Comparison of ENCODE assay signal across 8 mouse cellular contexts in the genomic region with DNA sequence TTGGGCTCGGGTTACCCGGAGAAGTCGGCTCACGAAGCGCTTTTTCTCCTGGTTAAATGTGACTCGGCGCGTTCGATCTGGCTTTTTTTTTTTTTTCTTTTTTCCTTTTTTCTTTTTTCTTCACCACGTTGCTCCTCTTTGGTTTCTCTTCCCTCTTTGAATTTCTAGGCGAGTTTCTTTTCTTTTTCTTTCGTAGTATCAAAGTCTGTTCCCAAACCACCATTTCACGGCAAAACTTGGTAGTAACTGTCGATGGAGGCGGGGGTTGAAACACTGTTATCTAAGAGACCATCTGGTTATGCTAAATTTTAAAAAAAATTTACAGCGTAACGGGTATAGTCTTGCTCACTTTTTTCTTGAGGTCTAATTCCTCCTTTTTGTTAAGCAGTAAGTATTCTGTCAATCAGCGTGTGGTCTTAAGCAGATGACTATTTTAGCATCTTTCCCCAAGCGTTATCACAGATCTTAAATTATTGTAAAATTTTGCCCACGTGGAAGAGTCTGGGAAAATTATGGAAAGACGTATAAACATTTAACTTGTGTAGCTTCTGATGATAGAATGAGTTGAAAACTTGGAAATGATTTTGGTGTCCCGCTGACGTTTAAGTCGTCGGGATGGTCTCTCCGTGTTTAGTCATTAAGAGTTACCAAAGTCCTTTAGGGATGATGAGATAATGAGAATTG. TPM values are rescaled to one million over a fixed set of nuclear protein-coding genes. Genes with fewer than 3 reads are reported as not detected.
A peak's percentile ranks its signal among the peaks of the same experiment; 100 is the strongest.
DNase-seq lines count a peak whose midpoint lies in the region; ATAC-seq and TF ChIP-seq lines count a peak whose summit lies in the region.

No protein-coding gene starts in this region.

- no peak for DNase-seq in cerebellum, adult 2 months
- no peak for DNase-seq in cerebellum, adult 11 months
- peak; percentile 9 for DNase-seq in 3134 (ENCODE audit: extremely low read depth, insufficient read length, low spot score)
- DNase-seq in embryonic facial prominence, embryonic 14.5 days (ENCODE audit: low spot score): no peak
- DNase-seq in splenic B cell, adult 2 months (ENCODE audit: low read depth, low spot score): peak; percentile 61
- no peak for DNase-seq in urinary bladder, postnatal 10 days (ENCODE audit: low spot score)

- 1% methylated on average over 26 of the region's 26 CpGs for WGBS in cerebellum, adult 2 months
- under 1% methylated on average over 24 of the region's 26 CpGs for WGBS in embryonic facial prominence, embryonic 14.5 days
- WGBS in limb, embryonic 12.5 days: 3% methylated on average over 26 of the region's 26 CpGs

- peak overlapping the region; percentile 59 for H3K4me3 ChIP-seq in cerebellum, adult 2 months (replicated peaks; ENCODE audit: insufficient read depth, low read depth, low read length)
- H3K4me3 ChIP-seq in embryonic facial prominence, embryonic 14.5 days (ENCODE audit: low read depth, low read length): peak overlapping the region; percentile 94
- peak overlapping the region; percentile 95 for H3K4me3 ChIP-seq in limb, embryonic 12.5 days (replicated peaks)

- no peak for TF ChIP-seq CTCF in cerebellum, adult 2 months (IDR thresholded peaks at IDR 0.05; ENCODE audit: borderline replicate concordance, insufficient read depth, low read depth, low read length)

- H3K27ac ChIP-seq in cerebellum, adult 2 months (ENCODE audit: insufficient read depth, low read length): peak overlapping the region; percentile 88; the same call in 1 of the 2 replicates
- H3K27ac ChIP-seq in embryonic facial prominence, embryonic 14.5 days (replicated peaks; ENCODE audit: low read depth, low read length): peak overlapping the region; percentile 97
- peak overlapping the region; percentile 96 for H3K27ac ChIP-seq in limb, embryonic 12.5 days

- no peaks in the 10 kb centered on the region for H3K27me3 ChIP-seq in cerebellum, adult 2 months (ENCODE audit: control insufficient read depth, insufficient read depth, low read length)
- no peaks in the 10 kb centered on the region for H3K27me3 ChIP-seq in embryonic facial prominence, embryonic 14.5 days (replicated peaks; ENCODE audit: control insufficient read depth, insufficient read depth, low read length)
- no peaks in the 10 kb centered on the region for H3K27me3 ChIP-seq in limb, embryonic 12.5 days
- H3K27me3 ChIP-seq in splenic B cell, adult 2 months (ENCODE audit: control insufficient read depth, insufficient read depth, low read length, poor library complexity, severe bottlenecking): no peaks in the 10 kb centered on the region

- ATAC-seq in embryonic facial prominence, embryonic 14.5 days (ENCODE audit: low read depth): no peak
- no peak for ATAC-seq in limb, embryonic 12.5 days (ENCODE audit: insufficient number of reproducible peaks, insufficient read depth, low FRiP score, low TSS enrichment, low read depth)
- ATAC-seq in cerebellum, adult (ENCODE audit: insufficient number of reproducible peaks, low FRiP score, low TSS enrichment): no peak

- no peaks in the 10 kb centered on the region for H3K9me3 ChIP-seq in embryonic facial prominence, embryonic 14.5 days (ENCODE audit: control insufficient read depth, low read length)
- no peaks in the 10 kb centered on the region for H3K9me3 ChIP-seq in limb, embryonic 12.5 days

- H3K36me3 ChIP-seq in embryonic facial prominence, embryonic 14.5 days (ENCODE audit: control insufficient read depth, insufficient read depth, low read length): no peaks in the 10 kb centered on the region
- no peaks in the 10 kb centered on the region for H3K36me3 ChIP-seq in limb, embryonic 12.5 days
- H3K36me3 ChIP-seq in splenic B cell, adult 2 months (ENCODE audit: control insufficient read depth, insufficient read depth, low read length, poor library complexity, severe bottlenecking): no peaks in the 10 kb centered on the region

- H3K4me1 ChIP-seq in cerebellum, adult 2 months (ENCODE audit: control insufficient read depth, insufficient read depth, low read length): no peaks in the 10 kb centered on the region; the same call in 1 of the 2 replicates
- H3K4me1 ChIP-seq in embryonic facial prominence, embryonic 14.5 days (ENCODE audit: control insufficient read depth, insufficient read depth, low read length): peaks cover 12% of the 10 kb centered on the region
- peaks cover 12% of the 10 kb centered on the region for H3K4me1 ChIP-seq in limb, embryonic 12.5 days (replicated peaks)

- H3K4me2 ChIP-seq in embryonic facial prominence, embryonic 14.5 days (ENCODE audit: low read depth, low read length): peak overlapping the region; percentile 77
- peak overlapping the region; percentile 70 for H3K4me2 ChIP-seq in limb, embryonic 12.5 days

- no peak for TF ChIP-seq POLR2A in cerebellum, adult 2 months (IDR thresholded peaks at IDR 0.05; ENCODE audit: borderline replicate concordance, insufficient read depth, low read length)

- H3K9ac ChIP-seq in embryonic facial prominence, embryonic 14.5 days (ENCODE audit: low read depth, low read length): peak overlapping the region; percentile 95
- peak overlapping the region; percentile 92 for H3K9ac ChIP-seq in limb, embryonic 12.5 days (replicated peaks)

RNA-seq across cellular contexts. Expression of a gene that starts 0.8 kb away (rescaled TPM):
- polyA plus RNA-seq in cerebellum, adult 2 months (2012; rRNA removed): 11.2 and 12.0 TPM in 2 replicates
- 12.2 and 12.5 TPM in 2 replicates for polyA plus RNA-seq in embryonic facial prominence, embryonic 14.5 days (2014; fragmentation: Nextera tagmentation; extraction: Ambion mirVana)
- polyA plus RNA-seq in limb, embryonic 12.5 days (2016; fragmentation: Nextera tagmentation; extraction: Ambion mirVana): 16.1 and 17.4 TPM in 2 replicates

RNA-seq across cellular contexts. Expression of a gene that starts 7.3 kb away (rescaled TPM):
- 8.1 and 10.2 TPM in 2 replicates for polyA plus RNA-seq in cerebellum, adult 2 months (2012; rRNA removed)
- polyA plus RNA-seq in embryonic facial prominence, embryonic 14.5 days (2014; fragmentation: Nextera tagmentation; extraction: Ambion mirVana): 3.3 and 4.1 TPM in 2 replicates
- 8.6 and 9.1 TPM in 2 replicates for polyA plus RNA-seq in limb, embryonic 12.5 days (2016; fragmentation: Nextera tagmentation; extraction: Ambion mirVana)

Comparison
In these comparisons a context has a peak if more than half of its experiments do, and no peak if none do; other contexts are left out.
1. DNase-seq: peak in 3134 (single experiment) and splenic B cell, adult 2 months (single experiment); none in cerebellum, adult 2 months (0 of 2), cerebellum, adult 11 months (single experiment), embryonic facial prominence, embryonic 14.5 days (single experiment) and urinary bladder, postnatal 10 days (single experiment).
2. Peak in every context shown above with its lines, with median percentiles within 50 percentile points of each other: H3K27ac ChIP-seq and H3K4me3 ChIP-seq.